Mouse (Mus musculus): ENCODE measurements at regions not wholly inside any gene's neighbourhood (a gene's known extent, or its start where the extent isn't known, plus 50 kb on each side); places are given as distances from the start of the nearest gene placed in this dataset.

DNA sequence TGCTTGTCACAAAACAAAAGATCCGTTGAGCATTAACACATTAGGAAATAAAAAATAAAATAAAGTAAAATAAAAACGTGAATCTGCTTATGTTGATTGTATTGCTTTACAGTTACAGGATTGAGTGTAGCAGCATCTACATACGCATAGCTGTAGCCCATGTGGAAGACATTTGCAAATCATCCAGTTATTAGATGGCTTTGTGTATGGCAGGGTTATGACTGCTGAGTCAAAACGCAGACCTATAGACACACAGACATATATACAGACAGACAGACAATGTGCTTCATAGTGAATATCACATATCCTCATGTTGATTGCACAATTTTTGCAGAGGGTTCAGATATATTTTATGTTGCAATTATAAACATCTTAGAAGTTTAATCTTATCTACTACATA is 64.5 kb downstream of the Gm11146 start:
- Histone ChIP-seq H3K27ac (replicated peaks) (no peak overlapping the region), H3K36me3 (replicated peaks) (no peaks in the 10 kb centered on the region), H3K9me3 (no peaks in the 10 kb centered on the region), H3K4me1 (peaks cover 4% of the 10 kb centered on the region; the same call in 1 of the 2 replicates), H3K27me3 (replicated peaks; ENCODE audit: low read depth, poor library complexity, severe bottlenecking) (no peaks in the 10 kb centered on the region), H3K4me3 (no peak overlapping the region)
- 90% methylated on average over 4 of the region's 4 CpGs for WGBS
- DNase-seq (ENCODE audit: low spot score), result no peak

DNA sequence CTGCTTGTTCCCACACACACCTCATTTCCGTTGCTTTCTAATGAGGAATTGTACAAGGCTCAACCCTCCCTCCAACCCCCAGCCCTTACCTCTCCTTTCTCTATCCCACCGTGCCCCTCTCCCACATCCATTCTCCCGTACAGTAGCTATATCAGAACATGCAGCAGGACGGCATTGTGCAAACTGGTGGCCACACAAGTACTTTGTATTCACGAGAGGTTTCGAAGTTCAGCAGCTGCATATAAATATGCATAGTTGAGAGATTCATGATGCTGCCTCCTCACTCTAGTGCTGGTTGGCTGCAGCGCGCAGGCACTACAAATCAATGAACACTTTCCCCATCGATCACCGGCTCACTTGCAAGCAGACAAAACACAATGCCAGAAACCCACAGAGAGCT is 65.1 kb downstream of the Gm11146 start:
- Histone ChIP-seq H3K4me3 (no peak overlapping the region), H3K36me3 (replicated peaks) (no peaks in the 10 kb centered on the region), H3K4me1 (peaks cover 4% of the 10 kb centered on the region; the same call in 1 of the 2 replicates), H3K27ac (replicated peaks) (no peak overlapping the region), H3K27me3 (replicated peaks; ENCODE audit: low read depth, poor library complexity, severe bottlenecking) (no peaks in the 10 kb centered on the region), H3K9me3 (no peaks in the 10 kb centered on the region)
- 80% methylated on average over 10 of the region's 10 CpGs for WGBS
- DNase-seq (ENCODE audit: low spot score), result no peak

GRCm38 (mm10) chr16:77536314-77536713 is 65.6 kb downstream of the Gm11146 start:
- Histone ChIP-seq H3K27ac (replicated peaks) (no peak overlapping the region), H3K27me3 (replicated peaks; ENCODE audit: low read depth, poor library complexity, severe bottlenecking) (no peaks in the 10 kb centered on the region), H3K36me3 (replicated peaks) (no peaks in the 10 kb centered on the region), H3K9me3 (no peaks in the 10 kb centered on the region), H3K4me3 (no peak overlapping the region), H3K4me1 (peaks cover 4% of the 10 kb centered on the region; the same call in 1 of the 2 replicates)
- 84% methylated on average over 6 of the region's 6 CpGs for WGBS
- DNase-seq (ENCODE audit: low spot score), result no peak

DNA sequence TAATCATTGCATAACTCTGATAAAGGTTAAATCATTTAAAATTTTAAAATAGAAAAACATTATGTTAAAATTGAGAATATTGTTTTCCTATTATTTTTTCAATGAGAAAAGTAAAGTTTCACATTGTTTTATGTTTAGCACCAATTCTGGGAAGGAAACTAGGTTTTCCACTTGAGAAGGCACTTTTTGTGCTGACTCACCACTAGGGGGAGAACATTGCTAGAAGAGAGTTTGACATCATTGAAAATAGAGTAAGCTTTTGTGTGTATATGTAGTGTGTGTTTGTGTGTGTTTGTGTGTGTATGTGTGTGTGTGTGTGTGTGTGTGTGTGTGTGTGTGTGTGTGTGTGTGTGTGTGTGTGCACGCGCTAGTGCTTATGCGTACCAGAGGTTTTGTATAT is 66.9 kb downstream of the Gm11146 start:
- no peak for DNase-seq (ENCODE audit: low spot score)
- H3K36me3 ChIP-seq (replicated peaks), result peaks cover 6% of the 10 kb centered on the region; the same call in 1 of the 2 replicates
- WGBS, result 86% methylated on average over 3 of the region's 3 CpGs

GRCm38 (mm10) chr16:77531596-77531995 is 70.3 kb downstream of the Gm11146 start:
- Histone ChIP-seq H3K36me3 (replicated peaks) (peaks cover 12% of the 10 kb centered on the region; the same call in 1 of the 2 replicates), H3K4me1 (peaks cover under 1% of the 10 kb centered on the region; the same call in 1 of the 2 replicates), H3K27me3 (replicated peaks; ENCODE audit: low read depth, poor library complexity, severe bottlenecking) (no peaks in the 10 kb centered on the region), H3K27ac (replicated peaks) (no peak overlapping the region), H3K4me3 (no peak overlapping the region), H3K9me3 (0 out of 2 replicates have a peak, but pooled peaks cover 3% of the 10 kb centered on the region)
- DNase-seq (ENCODE audit: low spot score), result no peak
- 86% methylated on average over 10 of the region's 10 CpGs for WGBS

More for the DNA sequence above, 66.9 kb downstream of the Gm11146 start:
- Histone ChIP-seq H3K27ac (replicated peaks) (no peak overlapping the region), H3K27me3 (replicated peaks; ENCODE audit: low read depth, poor library complexity, severe bottlenecking) (no peaks in the 10 kb centered on the region), H3K4me3 (no peak overlapping the region), H3K4me1 (peaks cover 4% of the 10 kb centered on the region; the same call in 1 of the 2 replicates), H3K9me3 (0 out of 2 replicates have a peak, but pooled peaks cover 3% of the 10 kb centered on the region)

DNA sequence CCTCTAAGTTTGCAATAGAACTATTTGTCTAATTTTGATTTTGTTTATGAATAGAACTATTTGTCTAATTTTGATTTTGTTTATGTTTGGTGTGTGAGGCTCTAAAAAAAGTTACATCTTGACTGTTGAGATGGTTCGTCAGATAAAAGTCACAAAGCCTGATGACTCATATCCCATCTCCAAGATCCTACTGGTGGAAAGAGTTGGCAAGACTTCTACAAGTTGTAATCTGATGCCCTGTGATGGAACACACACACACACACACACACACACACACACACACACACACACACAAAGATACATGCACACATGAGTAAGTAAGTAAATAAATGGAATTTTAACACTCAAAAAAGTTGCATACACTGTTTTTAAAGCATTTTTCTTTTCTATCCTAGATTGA is 73.9 kb downstream of the Gm11146 start:
- peaks cover 12% of the 10 kb centered on the region; the same call in 1 of the 2 replicates for H3K36me3 ChIP-seq (replicated peaks)
- no peak overlapping the region for H3K27ac ChIP-seq (replicated peaks)
- H3K27me3 ChIP-seq (replicated peaks; ENCODE audit: low read depth, poor library complexity, severe bottlenecking), result no peaks in the 10 kb centered on the region
- H3K4me3 ChIP-seq, result no peak overlapping the region
- 81% methylated on average over 1 of the region's 1 CpGs for WGBS
- H3K4me1 ChIP-seq, result no peaks in the 10 kb centered on the region
- H3K9me3 ChIP-seq, result 0 out of 2 replicates have a peak, but pooled peaks cover 3% of the 10 kb centered on the region
- DNase-seq (ENCODE audit: low spot score), result no peak

DNA sequence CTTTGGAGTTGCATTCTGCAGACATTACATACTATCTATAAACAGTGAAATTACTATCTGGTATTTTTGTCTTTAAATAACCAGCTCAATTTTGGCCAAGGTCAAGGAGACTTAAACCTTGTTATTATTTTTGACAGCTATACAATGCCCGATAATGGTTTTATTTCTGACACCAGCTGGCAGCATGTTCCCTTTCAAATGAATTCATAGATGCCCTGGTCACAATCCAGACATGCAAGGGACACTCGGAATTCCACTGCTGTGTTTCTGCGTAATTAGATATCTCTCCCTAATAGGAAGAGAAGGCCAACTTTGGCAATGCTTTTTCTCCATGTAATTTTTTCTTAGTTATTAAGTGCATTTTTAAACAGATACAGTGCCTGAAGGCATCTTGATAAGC is 87.3 kb downstream of the Gm11146 start:
- H3K27ac ChIP-seq (replicated peaks), result no peak overlapping the region
- no peaks in the 10 kb centered on the region for H3K27me3 ChIP-seq (replicated peaks; ENCODE audit: low read depth, poor library complexity, severe bottlenecking)
- H3K4me1 ChIP-seq, result no peaks in the 10 kb centered on the region
- no peaks in the 10 kb centered on the region for H3K9me3 ChIP-seq
- no peak overlapping the region for H3K4me3 ChIP-seq
- whole genome bisulfite sequencing, result 80% methylated on average over 3 of the region's 3 CpGs
- H3K36me3 ChIP-seq (replicated peaks), result no peaks in the 10 kb centered on the region
- DNase-seq (ENCODE audit: low spot score), result no peak

DNA sequence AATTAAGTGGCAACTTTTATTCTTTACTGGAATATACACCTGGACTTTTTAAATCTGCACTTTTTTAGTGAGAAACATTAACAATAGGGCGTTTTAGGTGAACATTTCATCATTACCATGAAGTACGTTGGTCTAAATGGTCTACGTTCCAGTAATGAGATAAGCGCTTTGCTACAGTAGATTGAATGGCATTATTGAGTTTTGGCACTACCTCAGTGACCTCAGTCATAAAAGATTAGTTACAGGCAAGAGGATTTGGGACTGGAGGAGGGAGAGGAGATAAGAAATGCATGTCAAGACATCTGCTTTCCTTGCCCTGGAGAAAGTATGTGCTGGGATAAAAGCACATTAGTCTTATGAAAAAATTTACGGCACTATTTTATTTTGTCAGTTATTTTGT is 98.3 kb downstream of the Gm11146 start:
- peaks cover 15% of the 10 kb centered on the region for H3K4me1 ChIP-seq
- H3K27ac ChIP-seq (replicated peaks), result no peak overlapping the region
- no peak for DNase-seq (ENCODE audit: low spot score)
- no peak overlapping the region for H3K4me3 ChIP-seq
- H3K36me3 ChIP-seq (replicated peaks), result peaks cover 8% of the 10 kb centered on the region
- no peaks in the 10 kb centered on the region for H3K9me3 ChIP-seq
- H3K27me3 ChIP-seq (replicated peaks; ENCODE audit: low read depth, poor library complexity, severe bottlenecking), result no peaks in the 10 kb centered on the region
- 85% methylated on average over 5 of the region's 5 CpGs for WGBS

DNA sequence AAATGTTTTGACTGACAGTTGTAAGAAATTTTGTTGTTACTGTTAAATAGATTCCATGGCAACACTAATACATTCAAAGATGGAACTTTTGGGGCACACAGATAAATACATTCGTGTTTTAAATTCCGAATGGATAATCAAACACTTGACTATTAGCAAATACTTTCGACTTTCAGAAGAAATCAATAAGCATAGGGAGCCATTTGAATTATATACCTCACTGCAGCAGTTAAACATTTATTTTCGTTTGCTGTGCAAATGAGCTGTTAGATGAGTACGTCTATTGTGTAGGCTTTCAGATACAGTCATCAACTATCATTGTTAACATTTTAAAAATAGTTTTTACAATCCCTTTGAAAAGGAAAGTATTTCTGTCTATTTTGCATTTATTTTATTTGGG is 99.0 kb downstream of the Gm11146 start:
- peaks cover 15% of the 10 kb centered on the region for H3K4me1 ChIP-seq
- 86% methylated on average over 5 of the region's 5 CpGs for WGBS
- peaks cover 8% of the 10 kb centered on the region for H3K36me3 ChIP-seq (replicated peaks)
- no peaks in the 10 kb centered on the region for H3K27me3 ChIP-seq (replicated peaks; ENCODE audit: low read depth, poor library complexity, severe bottlenecking)
- H3K27ac ChIP-seq (replicated peaks), result no peak overlapping the region
- no peak overlapping the region for H3K4me3 ChIP-seq
- H3K9me3 ChIP-seq, result no peaks in the 10 kb centered on the region
- DNase-seq (ENCODE audit: low spot score), result no peak

DNA sequence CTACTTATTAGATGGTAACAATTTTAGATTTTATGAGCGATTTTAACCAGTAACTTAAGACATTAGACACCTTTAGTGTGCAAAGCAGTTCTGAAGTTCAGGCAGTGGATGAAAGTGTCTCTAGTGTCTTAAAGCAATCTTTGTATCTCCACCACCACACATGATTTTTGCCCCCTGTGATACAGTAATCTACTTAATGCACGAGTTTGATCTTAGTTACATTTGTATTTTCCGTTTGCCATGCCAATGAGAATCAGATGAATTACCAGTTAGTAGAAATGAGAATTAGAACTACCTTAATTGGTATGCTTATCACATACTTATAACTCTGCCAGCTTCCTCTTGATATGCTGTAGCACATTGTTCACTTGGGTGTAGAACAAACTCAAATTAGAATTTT is 99.9 kb downstream of the Gm11146 start:
- Histone ChIP-seq H3K27ac (replicated peaks) (no peak overlapping the region), H3K27me3 (replicated peaks; ENCODE audit: low read depth, poor library complexity, severe bottlenecking) (no peaks in the 10 kb centered on the region), H3K9me3 (no peaks in the 10 kb centered on the region), H3K36me3 (replicated peaks) (peaks cover 4% of the 10 kb centered on the region), H3K4me1 (peaks cover 15% of the 10 kb centered on the region), H3K4me3 (no peak overlapping the region; the same call in 1 of the 2 replicates)
- DNase-seq (ENCODE audit: low spot score), result no peak
- 84% methylated on average over 3 of the region's 3 CpGs for WGBS

- H3K27ac ChIP-seq (replicated peaks), result peak overlapping the region; percentile 82
- peaks cover 15% of the 10 kb centered on the region for H3K4me1 ChIP-seq
- peak overlapping the region; percentile 37 for H3K4me3 ChIP-seq
Observed at GRCm38 (mm10) chr16:77500981-77501380, 100.9 kb downstream of the Gm11146 start.

GRCm38 (mm10) chr16:77500413-77500812 is 101.5 kb downstream of the Gm11146 start:
- DNase-seq (ENCODE audit: low spot score), result peak; percentile 19
- 68% methylated on average over 6 of the region's 6 CpGs for WGBS

More at GRCm38 (mm10) chr16:77500981-77501380, 100.9 kb downstream of the Gm11146 start:
- H3K27me3 ChIP-seq (replicated peaks; ENCODE audit: low read depth, poor library complexity, severe bottlenecking), result no peaks in the 10 kb centered on the region
- no peak for DNase-seq (ENCODE audit: low spot score)
- peaks cover 4% of the 10 kb centered on the region for H3K36me3 ChIP-seq (replicated peaks)
- WGBS, result 62% methylated on average over 4 of the region's 4 CpGs
- H3K9me3 ChIP-seq, result no peaks in the 10 kb centered on the region

GRCm38 (mm10) chr16:77499537-77500301 is 102.2 kb downstream of the Gm11146 start:
- Histone ChIP-seq H3K27me3 (replicated peaks; ENCODE audit: low read depth, poor library complexity, severe bottlenecking) (no peaks in the 10 kb centered on the region), H3K4me1 (peaks cover 15% of the 10 kb centered on the region), H3K36me3 (replicated peaks) (no peaks in the 10 kb centered on the region), H3K9me3 (no peaks in the 10 kb centered on the region), H3K4me3 (peak overlapping the region; percentile 23; the same call in 1 of the 2 replicates), H3K27ac (replicated peaks) (peak overlapping the region; percentile 82)
- DNase-seq (ENCODE audit: low spot score), result peak; percentile 75
- 48% methylated on average over 18 of the region's 18 CpGs for WGBS

More at GRCm38 (mm10) chr16:77500413-77500812, 101.5 kb downstream of the Gm11146 start:
- Histone ChIP-seq H3K4me3 (peak overlapping the region; percentile 37), H3K36me3 (replicated peaks) (peaks cover 4% of the 10 kb centered on the region), H3K4me1 (peaks cover 15% of the 10 kb centered on the region), H3K27me3 (replicated peaks; ENCODE audit: low read depth, poor library complexity, severe bottlenecking) (no peaks in the 10 kb centered on the region), H3K27ac (replicated peaks) (peak overlapping the region; percentile 82), H3K9me3 (no peaks in the 10 kb centered on the region)
